Mouse (Mus musculus) testis, adult 2 months (tissue): ENCODE data around the gene Entpd8.

ENCODE experiments used
- CTCF ChIP-seq: fragments of 200-500 bp; IDR thresholded peaks from 2 replicates; pipeline ENCODE4 v1.5.1; 2012; ENCODE audit warnings: low read depth, mild to moderate bottlenecking, inconsistent platforms, low read length, moderate library complexity; ENCODE audit not compliant: control insufficient read depth, insufficient read depth, insufficient replicate concordance
- POLR2A ChIP-seq: fragments of 200-500 bp; IDR thresholded peaks from 2 replicates; pipeline ENCODE4 v1.6.1; 2012; ENCODE audit warnings: low read depth, mild to moderate bottlenecking, inconsistent platforms, low read length, moderate library complexity; ENCODE audit not compliant: control insufficient read depth

- no peak for TF ChIP-seq CTCF
- TF ChIP-seq POLR2A: no peak
Measured at GRCm38 (mm10) chr2:25122666-25123065, 42.6 kb downstream of the Entpd8 start.
